Mouse (Mus musculus) limb, embryonic 15.5 days (tissue): ENCODE data around the gene Jaml. TPM values are rescaled to one million over a fixed set of nuclear protein-coding genes. Genes with fewer than 3 reads are reported as not detected.

Source experiments
- polyA plus RNA-seq: library from polyadenylated mRNA; unstranded; fragments of >200 nt; fragmentation: Nextera tagmentation; extraction: Ambion mirVana; gene quantifications from 2 replicates; pipeline ENCODE4 v1.2.1, GENCODE M21; 2015

Gene Jaml
- polyA plus RNA-seq, 1 experiment from 2014 or later, result 0.37 TPM

Other genes with a start within 250 kb of the Jaml start
- gene Kmt2a, start 197.9 kb upstream of the Jaml start, polyA plus RNA-seq, result 12.4 and 13.7 TPM in 2 replicates
- gene Atp5l, start 158.4 kb upstream of the Jaml start, polyA plus RNA-seq, result 568 and 652 TPM in 2 replicates
- gene Ube4a, start 113.6 kb upstream of the Jaml start, polyA plus RNA-seq, result 23.9 and 24.8 TPM in 2 replicates
- 0.51 and 0.76 TPM in 2 replicates for gene Cd3g, start 98.8 kb upstream of the Jaml start, polyA plus RNA-seq
- gene Cd3d, start 97.4 kb upstream of the Jaml start, polyA plus RNA-seq, result 0.28 TPM in 1 of 2 replicates, not detected in the other
- gene Cd3e, start 69.6 kb upstream of the Jaml start, polyA plus RNA-seq, result 0.38 and 0.45 TPM in 2 replicates
- 41.0 and 46.0 TPM in 2 replicates for gene Mpzl2, start 39.4 kb upstream of the Jaml start, polyA plus RNA-seq
- gene Mpzl3, start 24.0 kb upstream of the Jaml start, polyA plus RNA-seq, result 13.9 and 16.3 TPM in 2 replicates
- gene Scn2b, start 38.6 kb downstream of the Jaml start, polyA plus RNA-seq, result 4.6 and 4.9 TPM in 2 replicates
- gene Scn4b, start 59.2 kb downstream of the Jaml start, polyA plus RNA-seq, result 0.46 and 0.86 TPM in 2 replicates
- gene BC049352, start 102.8 kb downstream of the Jaml start, polyA plus RNA-seq, result 0.15 and 0.30 TPM in 2 replicates
- gene Tmprss4, start 124.9 kb downstream of the Jaml start, polyA plus RNA-seq, result 22.6 and 23.2 TPM in 2 replicates
- 1.3 and 1.4 TPM in 2 replicates for gene Il10ra, start 190.0 kb downstream of the Jaml start, polyA plus RNA-seq
- gene Tmprss13, start 239.9 kb downstream of the Jaml start, polyA plus RNA-seq, result 14.6 and 14.7 TPM in 2 replicates